Mouse (Mus musculus): ENCODE results near the gene Ints4.

Ints4 gene

GRCm38 (mm10) chr7:97549301-97549700 lies 68.5 kb downstream of the Ints4 start:
- DNase-seq = no peak

DNA sequence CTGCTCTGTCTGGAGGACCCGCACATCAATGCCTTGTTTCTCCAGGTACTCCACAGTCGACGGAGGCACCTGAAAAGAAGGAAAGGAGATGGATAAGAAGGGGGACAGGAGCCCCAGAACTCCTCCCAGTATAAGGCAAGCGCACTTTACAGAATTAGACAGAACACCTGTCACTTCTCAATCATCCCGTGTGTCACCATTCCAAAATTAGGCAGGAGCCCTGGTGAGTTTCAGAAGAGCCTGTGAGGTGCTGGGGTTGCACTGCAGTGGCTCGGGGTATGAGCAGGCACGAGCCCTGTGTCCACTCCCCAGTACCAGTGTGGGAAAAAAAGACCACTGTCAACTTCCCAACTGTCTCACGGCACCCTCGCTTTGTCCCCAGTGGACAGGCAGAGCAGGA lies 69.9 kb downstream of the Ints4 start:
- DNase-seq = no peak

- DNase-seq = no peak
Observed at GRCm38 (mm10) chr7:97563576-97563975, 82.8 kb downstream of the Ints4 start.

DNA sequence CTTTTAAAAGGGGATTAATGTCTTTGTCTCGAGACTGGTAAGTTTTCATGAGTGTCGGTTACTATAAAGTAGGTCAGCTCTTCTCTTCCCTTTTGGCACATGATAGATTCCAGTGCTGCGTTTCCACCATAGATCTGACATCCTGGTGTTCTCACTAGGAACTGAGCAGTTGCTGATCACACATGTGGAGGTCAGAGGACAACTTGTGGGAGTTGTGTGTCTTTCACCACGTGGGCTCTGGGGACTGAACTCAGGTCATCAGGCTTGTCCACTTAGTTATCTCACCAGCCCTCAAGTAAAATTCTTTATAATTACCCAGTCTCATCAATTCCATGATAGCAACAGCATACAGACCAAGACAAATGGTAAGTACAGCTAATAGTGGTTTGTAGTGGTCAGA lies 88.6 kb downstream of the Ints4 start:
- DNase-seq = no peak

- DNase-seq = no peak
Observed at GRCm38 (mm10) chr7:97570389-97570788, 89.6 kb downstream of the Ints4 start.

GRCm38 (mm10) chr7:97578361-97579066 lies 97.8 kb downstream of the Ints4 start:
- peak; percentile 42 for DNase-seq

GRCm38 (mm10) chr7:97579067-97579975 lies 98.6 kb downstream of the Ints4 start, which contains the start of the genes Aamdc and Rsf1:
Gene Aamdc (minus strand): TSS chr7:97579497.
Gene Rsf1 (plus strand): TSS chr7:97579889.
- peak; percentile 96 for DNase-seq

- DNase-seq = no peak
Observed at GRCm38 (mm10) chr7:97579976-97580842, 99.5 kb downstream of the Ints4 start.

DNA sequence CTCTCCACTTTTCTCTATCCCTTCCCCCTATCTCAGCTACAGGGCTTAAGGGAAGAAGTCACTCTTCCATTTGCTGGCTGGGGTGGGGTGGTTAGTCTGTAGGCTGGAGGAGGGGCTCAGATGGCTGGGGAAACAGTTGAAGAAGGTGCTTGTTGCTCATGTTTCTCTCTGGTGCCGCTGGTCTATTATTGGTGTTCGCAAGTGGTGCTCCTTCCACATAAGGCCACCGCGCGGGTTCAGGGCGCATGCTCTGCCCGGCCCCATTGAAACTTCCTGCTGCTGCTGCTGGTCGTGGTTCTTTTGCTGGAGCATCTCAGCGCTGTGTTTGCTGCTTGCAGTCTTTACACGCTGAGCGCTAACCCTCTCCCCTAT lies 100.1 kb downstream of the Ints4 start:
- DNase-seq = peak; percentile 89

- no peak for DNase-seq
Observed at GRCm38 (mm10) chr7:97588506-97588905, 107.8 kb downstream of the Ints4 start.

- DNase-seq = no peak
Observed at GRCm38 (mm10) chr7:97590488-97590887, 109.7 kb downstream of the Ints4 start.

All from kidney, postnatal 14 days (tissue).